Mouse (Mus musculus): ENCODE measurements around the gene Dmwd. TPM values are rescaled to one million over a fixed set of nuclear protein-coding genes. Genes with fewer than 3 reads are reported as not detected.

The Dmwd gene
- polyA plus RNA-seq, 1 experiment = 26.6 TPM

GRCm38 (mm10) chr7:19096421-19096976 is 20.5 kb downstream of the Dmwd start:
- no peak overlapping the region for H3K4me3 ChIP-seq (ENCODE audit: extremely low read depth, insufficient read depth, insufficient read length)
- H3K27ac ChIP-seq (ENCODE audit: insufficient read depth, low read length) = no peak overlapping the region
- TF ChIP-seq POLR2A (IDR thresholded peaks at IDR 0.05; ENCODE audit: low read depth, low read length) (no peak), CTCF (IDR thresholded peaks at IDR 0.05; ENCODE audit: extremely low read depth, insufficient read depth, insufficient read length, insufficient replicate concordance) (no peak)
- DNase-seq (ENCODE audit: low read depth in 1 of 2, low spot score in 2 of 2) = no peak
- peaks cover 16% of the 10 kb centered on the region for H3K4me1 ChIP-seq (ENCODE audit: control insufficient read depth, insufficient read depth, insufficient read length)
- H3K27me3 ChIP-seq (ENCODE audit: control insufficient read depth, insufficient read depth, low read length) = peaks cover 26% of the 10 kb centered on the region
- 80% methylated on average over 5 of the region's 5 CpGs for WGBS
- no peaks in the 10 kb centered on the region for H3K36me3 ChIP-seq (ENCODE audit: control insufficient read depth, insufficient read depth, low read length)

- Histone ChIP-seq H3K4me1 (ENCODE audit: control insufficient read depth, insufficient read depth, insufficient read length) (peaks cover 16% of the 10 kb centered on the region), H3K27me3 (ENCODE audit: control insufficient read depth, insufficient read depth, low read length) (peaks cover 20% of the 10 kb centered on the region), H3K4me3 (ENCODE audit: extremely low read depth, insufficient read depth, insufficient read length) (no peak overlapping the region), H3K27ac (ENCODE audit: insufficient read depth, low read length) (no peak overlapping the region), H3K36me3 (ENCODE audit: control insufficient read depth, insufficient read depth, low read length) (no peaks in the 10 kb centered on the region)
- DNase-seq (ENCODE audit: low read depth in 1 of 2, low spot score in 2 of 2) = no peak
- WGBS = 71% methylated on average over 2 of the region's 2 CpGs
- TF ChIP-seq POLR2A (IDR thresholded peaks at IDR 0.05; ENCODE audit: low read depth, low read length) = no peak
- TF ChIP-seq CTCF (IDR thresholded peaks at IDR 0.05; ENCODE audit: extremely low read depth, insufficient read depth, insufficient read length, insufficient replicate concordance) = no peak
Measured at GRCm38 (mm10) chr7:19097217-19097616, 21.2 kb downstream of the Dmwd start.

- Histone ChIP-seq H3K36me3 (ENCODE audit: control insufficient read depth, insufficient read depth, low read length) (no peaks in the 10 kb centered on the region), H3K27ac (ENCODE audit: insufficient read depth, low read length) (no peak overlapping the region), H3K4me1 (ENCODE audit: control insufficient read depth, insufficient read depth, insufficient read length) (peaks cover 12% of the 10 kb centered on the region), H3K27me3 (ENCODE audit: control insufficient read depth, insufficient read depth, low read length) (peaks cover 18% of the 10 kb centered on the region), H3K4me3 (ENCODE audit: extremely low read depth, insufficient read depth, insufficient read length) (no peak overlapping the region)
- no peak for TF ChIP-seq POLR2A (IDR thresholded peaks at IDR 0.05; ENCODE audit: low read depth, low read length)
- TF ChIP-seq CTCF (IDR thresholded peaks at IDR 0.05; ENCODE audit: extremely low read depth, insufficient read depth, insufficient read length, insufficient replicate concordance) = no peak
- DNase-seq (ENCODE audit: low read depth in 1 of 2, low spot score in 2 of 2) = no peak
Measured at GRCm38 (mm10) chr7:19097863-19098262, 21.8 kb downstream of the Dmwd start.

- Histone ChIP-seq H3K27me3 (ENCODE audit: control insufficient read depth, insufficient read depth, low read length) (peaks cover 18% of the 10 kb centered on the region), H3K36me3 (ENCODE audit: control insufficient read depth, insufficient read depth, low read length) (no peaks in the 10 kb centered on the region), H3K4me1 (ENCODE audit: control insufficient read depth, insufficient read depth, insufficient read length) (peaks cover 7% of the 10 kb centered on the region; the same call in 1 of the 2 replicates), H3K27ac (ENCODE audit: insufficient read depth, low read length) (no peak overlapping the region), H3K4me3 (ENCODE audit: extremely low read depth, insufficient read depth, insufficient read length) (no peak overlapping the region)
- 91% methylated on average over 7 of the region's 7 CpGs for WGBS
- TF ChIP-seq CTCF (IDR thresholded peaks at IDR 0.05; ENCODE audit: extremely low read depth, insufficient read depth, insufficient read length, insufficient replicate concordance) = no peak
- TF ChIP-seq POLR2A (IDR thresholded peaks at IDR 0.05; ENCODE audit: low read depth, low read length) = no peak
- DNase-seq (ENCODE audit: low read depth in 1 of 2, low spot score in 2 of 2) = no peak
Measured at GRCm38 (mm10) chr7:19098811-19099210, 22.8 kb downstream of the Dmwd start.

GRCm38 (mm10) chr7:19100290-19100689 is 24.3 kb downstream of the Dmwd start:
- no peak overlapping the region for H3K4me3 ChIP-seq (ENCODE audit: extremely low read depth, insufficient read depth, insufficient read length)
- WGBS = 87% methylated on average over 1 of the region's 1 CpGs
- H3K4me1 ChIP-seq (ENCODE audit: control insufficient read depth, insufficient read depth, insufficient read length) = no peaks in the 10 kb centered on the region
- no peak for DNase-seq (ENCODE audit: low read depth in 1 of 2, low spot score in 2 of 2)
- H3K27me3 ChIP-seq (ENCODE audit: control insufficient read depth, insufficient read depth, low read length) = peaks cover 8% of the 10 kb centered on the region
- no peak overlapping the region for H3K27ac ChIP-seq (ENCODE audit: insufficient read depth, low read length)
- no peak for TF ChIP-seq CTCF (IDR thresholded peaks at IDR 0.05; ENCODE audit: extremely low read depth, insufficient read depth, insufficient read length, insufficient replicate concordance)
- no peak for TF ChIP-seq POLR2A (IDR thresholded peaks at IDR 0.05; ENCODE audit: low read depth, low read length)
- no peaks in the 10 kb centered on the region for H3K36me3 ChIP-seq (ENCODE audit: control insufficient read depth, insufficient read depth, low read length)

- 0 out of 2 replicates have a peak, but pooled peaks cover 1% of the 10 kb centered on the region for H3K27me3 ChIP-seq (ENCODE audit: control insufficient read depth, insufficient read depth, low read length)
- TF ChIP-seq POLR2A (IDR thresholded peaks at IDR 0.05; ENCODE audit: low read depth, low read length) = no peak
- TF ChIP-seq CTCF (IDR thresholded peaks at IDR 0.05; ENCODE audit: extremely low read depth, insufficient read depth, insufficient read length, insufficient replicate concordance) = no peak
- H3K36me3 ChIP-seq (ENCODE audit: control insufficient read depth, insufficient read depth, low read length) = no peaks in the 10 kb centered on the region
- no peak overlapping the region for H3K27ac ChIP-seq (ENCODE audit: insufficient read depth, low read length)
- H3K4me1 ChIP-seq (ENCODE audit: control insufficient read depth, insufficient read depth, insufficient read length) = no peaks in the 10 kb centered on the region
- H3K4me3 ChIP-seq (ENCODE audit: extremely low read depth, insufficient read depth, insufficient read length) = no peak overlapping the region
- no peak for DNase-seq (ENCODE audit: low read depth in 1 of 2, low spot score in 2 of 2)
Measured at GRCm38 (mm10) chr7:19103741-19104140, 27.7 kb downstream of the Dmwd start.

- H3K36me3 ChIP-seq (ENCODE audit: control insufficient read depth, insufficient read depth, low read length) = no peaks in the 10 kb centered on the region
- 73% methylated on average over 2 of the region's 2 CpGs for WGBS
- H3K27me3 ChIP-seq (ENCODE audit: control insufficient read depth, insufficient read depth, low read length) = 0 out of 2 replicates have a peak, but pooled peaks cover 1% of the 10 kb centered on the region
- no peak overlapping the region for H3K27ac ChIP-seq (ENCODE audit: insufficient read depth, low read length)
- H3K4me3 ChIP-seq (ENCODE audit: extremely low read depth, insufficient read depth, insufficient read length) = no peak overlapping the region
- no peak for DNase-seq (ENCODE audit: low read depth in 1 of 2, low spot score in 2 of 2)
- TF ChIP-seq POLR2A (IDR thresholded peaks at IDR 0.05; ENCODE audit: low read depth, low read length) (no peak), CTCF (IDR thresholded peaks at IDR 0.05; ENCODE audit: extremely low read depth, insufficient read depth, insufficient read length, insufficient replicate concordance) (no peak)
- H3K4me1 ChIP-seq (ENCODE audit: control insufficient read depth, insufficient read depth, insufficient read length) = no peaks in the 10 kb centered on the region
Measured at GRCm38 (mm10) chr7:19104486-19104885, 28.5 kb downstream of the Dmwd start.

Measured in spleen, adult 2 months (tissue).